Mouse (Mus musculus): ENCODE data around the gene Etfa.

DNA sequence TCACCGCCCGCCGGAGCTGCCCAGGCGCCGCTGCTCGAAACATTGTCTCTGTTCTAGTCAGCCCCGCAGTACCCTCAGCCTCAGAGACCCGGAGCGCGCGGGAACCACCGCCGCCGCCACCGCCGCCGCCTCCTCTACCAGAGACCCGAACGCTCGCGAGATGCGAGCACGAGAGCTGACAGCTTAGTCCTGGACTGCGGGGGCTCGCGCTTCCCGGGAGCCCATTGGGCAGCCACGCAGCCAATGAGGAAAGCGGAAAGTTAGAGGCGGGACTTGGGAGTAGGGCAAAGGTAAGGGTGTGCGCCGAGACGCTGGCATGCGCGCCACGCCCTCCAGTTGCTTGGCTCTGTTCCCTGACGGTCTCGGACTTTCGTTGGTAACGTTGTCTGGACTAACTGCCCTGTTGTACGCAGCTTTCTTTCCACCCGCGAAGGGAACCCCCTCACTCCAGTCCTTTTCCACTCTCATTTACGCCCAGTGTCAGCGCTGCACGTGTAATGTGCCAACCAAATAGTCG is at the start of gene Etfa:
- TF ChIP-seq CTCF (IDR thresholded peaks at IDR 0.05; ENCODE audit: borderline replicate concordance, control insufficient read depth, extremely low read depth, insufficient read depth, low read length, poor library complexity) (0 out of 2 replicates have a peak, but pooled peaks have one; percentile 33), POLR2A (IDR thresholded peaks at IDR 0.05; ENCODE audit: control insufficient read depth, extremely low read depth, insufficient read depth, low read length, poor library complexity) (peak; percentile 68; the same call in 1 of the 2 replicates)
